Mouse (Mus musculus) fat pad, adult 2 months (tissue): ENCODE results near the gene C130050O18Rik.
A peak's percentile ranks its signal among the peaks of the same experiment; 100 is the strongest.

Experiments
- DNase-seq: peaks from one replicate; pipeline ENCODE4 v3.0.0-alpha.2; 2011; ENCODE audit warnings: low read depth, low spot score; ENCODE audit errors: extremely low read depth

The C130050O18Rik gene

GRCm38 (mm10) chr5:139453031-139453430 is 48.0 kb downstream of the C130050O18Rik start:
- DNase-seq = no peak

GRCm38 (mm10) chr5:139455166-139455565 is 50.1 kb downstream of the C130050O18Rik start:
- DNase-seq = no peak

GRCm38 (mm10) chr5:139457241-139457640 is 52.2 kb downstream of the C130050O18Rik start:
- DNase-seq = no peak

GRCm38 (mm10) chr5:139459938-139460337 is 54.9 kb downstream of the C130050O18Rik start:
- no peak for DNase-seq

GRCm38 (mm10) chr5:139460384-139461067 is 55.4 kb downstream of the C130050O18Rik start, which contains the start of gene 3110082I17Rik:
3110082I17Rik (minus strand) TSS chr5:139460527.
- peak; percentile 56 for DNase-seq

- no peak for DNase-seq
Observed at GRCm38 (mm10) chr5:139464874-139465273, 59.8 kb downstream of the C130050O18Rik start.
